Mouse (Mus musculus) stomach, postnatal 0 days (tissue): Measurements from ENCODE around the gene Eif3c.

Source experiments
- CTCF ChIP-seq: IDR thresholded peaks from 2 replicates; pipeline ENCODE4 v1.5.1; 2016; ENCODE audit warnings: antibody characterized with exemption, low read depth, mild to moderate bottlenecking, moderate library complexity
- EP300 ChIP-seq: optimal IDR thresholded peaks from 2 replicates; pipeline ENCODE3; 2016; ENCODE audit warnings: antibody characterized with exemption

GRCm38 (mm10) chr7:126607064-126607463, 40.9 kb upstream of the Eif3c start:
- no peak for TF ChIP-seq CTCF
- no peak for TF ChIP-seq EP300
